Mouse (Mus musculus) macrophage (primary cell): Measurements from ENCODE around the gene Dgat2. TPM values are rescaled to one million over a fixed set of nuclear protein-coding genes. Genes with fewer than 3 reads are reported as not detected.
A peak's percentile ranks its signal among the peaks of the same experiment; 100 is the strongest.

Experiments used
- H3K27ac ChIP-seq: fragments of 350-480 bp; formaldehyde crosslinking; 2 replicates; pipeline ENCODE4 v1.9.0; 2021
- H3K36me3 ChIP-seq: fragments of 350-480 bp; formaldehyde crosslinking; 2 replicates; pipeline ENCODE4 v1.9.0; 2021; ENCODE audit errors: inconsistent target
- H3K4me3 ChIP-seq: fragments of 350-480 bp; formaldehyde crosslinking; 2 replicates; pipeline ENCODE4 v1.9.0; 2021; ENCODE audit errors: inconsistent target
- H3K79me2 ChIP-seq: fragments of 350-480 bp; formaldehyde crosslinking; 2 replicates; pipeline ENCODE4 v1.9.0; 2021; ENCODE audit errors: inconsistent target
- WGBS: methylation state at CpG from one replicate; pipeline ENCODE4 v1.1.7; 2026; ENCODE audit warnings: inconsistent platforms; ENCODE audit not compliant: missing documents; 5-methylcytosine and 5-hydroxymethylcytosine counted together
- polyA plus RNA-seq: library from polyadenylated mRNA; stranded (reverse); fragments of 250-400 nt; gene quantifications from 3 replicates; pipeline ENCODE4 v1.2.4, GENCODE M21; 2018; ENCODE audit warnings: inconsistent platforms

The Dgat2 gene
- polyA plus RNA-seq, 1 experiment from 2014 or later, result 0.22 TPM

DNA sequence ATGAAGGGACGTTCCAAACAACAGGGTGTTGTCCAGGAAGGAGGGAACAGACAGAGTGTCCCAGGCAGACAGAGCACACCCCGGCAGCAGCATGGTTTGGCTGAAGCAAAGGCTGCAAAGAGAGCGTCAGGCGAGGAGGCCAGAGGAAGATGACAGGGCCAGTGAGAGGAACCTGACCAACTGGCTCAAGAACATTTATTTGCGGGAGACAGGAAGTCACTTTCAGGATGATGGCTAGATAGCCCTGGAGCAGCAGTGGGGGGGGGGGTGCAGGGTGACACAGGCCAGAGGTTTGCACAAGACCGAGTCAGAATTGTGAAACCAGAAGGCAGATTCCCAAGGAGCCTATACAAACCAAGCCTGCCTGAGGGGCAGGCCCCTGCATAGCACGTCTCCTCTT lies 36.5 kb downstream of the Dgat2 start:
- H3K36me3 ChIP-seq, result no peaks in the 10 kb centered on the region
- no peaks in the 10 kb centered on the region; the same call in 1 of the 2 replicates for H3K79me2 ChIP-seq
- no peak overlapping the region for H3K4me3 ChIP-seq
- H3K27ac ChIP-seq, result peak overlapping the region; percentile 63
- WGBS, result 4% methylated on average over 7 of the region's 7 CpGs

DNA sequence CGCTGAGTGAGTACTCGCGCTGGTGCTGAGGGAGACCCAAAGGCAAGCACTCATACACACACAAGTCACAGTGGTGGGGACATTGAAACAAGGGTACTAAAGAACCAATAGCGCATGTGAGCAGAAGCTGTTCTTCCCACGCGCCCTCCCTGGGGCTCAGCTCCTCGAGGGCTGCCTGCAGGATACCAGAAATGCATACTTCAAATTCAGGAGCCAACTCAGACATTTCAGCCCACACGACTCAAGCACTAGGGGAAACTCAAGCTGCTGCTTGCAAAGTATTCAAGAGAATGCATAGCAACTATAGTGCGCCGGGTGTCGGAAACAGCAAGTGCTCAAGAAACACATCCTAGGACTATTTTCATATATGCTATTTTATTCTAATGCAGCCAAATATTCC lies 37.9 kb downstream of the Dgat2 start:
- 91% methylated on average over 11 of the region's 11 CpGs for WGBS

DNA sequence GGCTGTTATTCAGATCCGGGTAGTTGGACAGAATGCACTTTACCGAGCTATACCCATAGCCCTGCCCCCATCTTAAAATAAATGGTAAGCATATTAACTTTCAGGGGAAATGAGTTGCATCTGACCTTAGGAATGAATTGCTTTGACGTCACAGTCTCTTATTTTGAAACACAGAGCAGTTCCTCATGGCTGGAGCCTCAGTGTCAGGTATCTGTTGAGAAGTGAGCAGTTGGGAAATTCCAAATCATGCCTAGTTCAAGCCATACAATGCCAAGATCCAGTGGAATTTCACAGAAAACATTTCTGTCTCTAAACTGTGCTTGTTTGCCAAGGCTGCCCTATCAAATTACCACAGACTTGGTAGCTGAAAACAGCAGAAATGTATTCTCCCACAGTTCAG lies 39.3 kb downstream of the Dgat2 start:
- H3K36me3 ChIP-seq, result no peaks in the 10 kb centered on the region
- no peak overlapping the region for H3K4me3 ChIP-seq
- WGBS, result 40% methylated on average over 3 of the region's 3 CpGs
- H3K27ac ChIP-seq, result 0 out of 2 replicates have a peak overlapping the region, but pooled peaks have one; percentile 2
- peaks cover 23% of the 10 kb centered on the region for H3K79me2 ChIP-seq

More for the DNA sequence above, 37.9 kb downstream of the Dgat2 start:
- Histone ChIP-seq H3K4me3 (no peak overlapping the region), H3K36me3 (no peaks in the 10 kb centered on the region), H3K79me2 (peaks cover 9% of the 10 kb centered on the region), H3K27ac (no peak overlapping the region)

DNA sequence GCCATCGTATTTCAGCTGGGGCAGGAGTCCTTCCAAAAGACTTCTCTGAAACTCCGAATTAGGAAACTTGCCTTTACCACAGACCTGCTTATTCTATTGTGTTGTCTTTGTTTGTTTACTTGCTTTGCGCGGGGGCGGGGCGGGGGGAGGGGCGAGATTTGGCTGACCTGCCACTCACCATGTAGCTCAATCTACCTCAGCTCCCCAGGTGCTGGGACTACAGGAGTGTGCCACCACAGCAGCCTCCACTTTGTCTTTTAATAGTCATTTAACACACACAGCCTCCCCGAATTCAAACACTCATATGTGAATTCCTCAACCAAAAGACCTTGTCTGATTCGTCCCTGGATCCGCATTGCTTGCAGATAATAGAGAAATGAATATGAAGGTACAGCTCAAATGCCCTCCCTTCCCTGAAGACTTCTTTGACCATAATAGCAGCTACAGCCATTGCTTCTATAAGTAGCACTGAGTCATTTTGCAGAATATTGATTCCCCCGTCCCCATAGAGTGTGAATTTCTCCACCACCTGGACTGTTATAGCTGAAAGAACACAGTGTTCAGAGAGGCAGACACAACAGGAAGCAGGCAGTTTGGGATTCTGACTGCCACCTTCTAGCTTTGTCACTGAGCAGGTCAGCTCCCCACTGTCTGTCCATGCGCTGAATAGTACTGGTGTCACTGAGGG lies 40.5 kb downstream of the Dgat2 start:
- Histone ChIP-seq H3K79me2 (peaks cover 35% of the 10 kb centered on the region), H3K27ac (peak overlapping the region; percentile 58), H3K4me3 (peak overlapping the region; percentile 39), H3K36me3 (no peaks in the 10 kb centered on the region)
- WGBS, result 43% methylated on average over 12 of the region's 12 CpGs

DNA sequence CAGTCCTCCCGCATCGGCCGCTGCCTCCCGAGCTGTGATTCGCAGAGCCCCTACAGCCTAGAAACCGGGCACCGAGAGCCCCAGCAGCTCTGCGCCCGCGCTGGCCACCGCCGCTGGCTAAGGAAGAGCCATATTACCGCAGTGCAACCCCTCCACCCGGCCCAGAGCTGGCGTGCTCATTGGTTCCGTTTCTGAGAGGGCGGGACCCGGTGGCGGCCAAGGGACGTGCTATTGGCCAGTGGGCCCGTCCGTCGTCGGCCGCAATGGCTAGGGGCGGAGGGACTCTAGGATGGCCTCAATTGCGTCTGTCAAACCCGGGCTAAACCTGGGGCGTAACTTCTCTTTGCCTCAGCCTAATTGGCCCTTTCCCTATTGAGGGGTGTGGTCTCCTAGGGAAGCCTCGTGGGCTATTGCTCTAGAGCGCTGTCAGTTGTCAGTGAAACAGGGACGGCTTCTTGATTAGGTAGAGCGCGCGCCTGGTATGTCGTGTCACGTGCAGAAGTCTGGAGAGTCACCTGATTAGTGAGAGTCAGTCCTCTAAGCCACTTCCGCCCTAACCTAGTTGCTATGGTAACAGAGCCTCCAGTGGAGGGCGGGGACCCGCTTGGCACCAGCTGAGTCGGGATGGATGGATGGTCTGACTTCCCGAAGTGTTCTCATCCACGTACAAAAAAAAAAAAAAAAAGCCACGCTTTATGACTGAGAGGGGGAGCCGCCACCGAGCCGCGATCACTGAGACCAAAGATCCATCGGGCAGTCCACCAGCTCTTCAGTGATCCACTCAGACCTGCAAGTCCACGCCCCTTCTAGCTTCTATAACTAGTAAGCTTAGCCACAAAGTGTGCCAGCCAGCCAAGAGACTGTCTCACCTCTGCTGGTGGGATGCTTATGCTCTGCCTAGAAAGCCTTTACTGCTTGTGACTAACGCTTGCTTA lies 41.3 kb downstream of the Dgat2 start, which contains the start of gene Uvrag:
Gene Uvrag, minus strand, starts transcription at position 158 of the 935 bp plus-strand sequence.
- WGBS, result under 1% methylated on average over 51 of the region's 51 CpGs
- Histone ChIP-seq H3K4me3 (peak within 1 kb of the TSS; percentile 64), H3K79me2 (peaks cover 43% of the 10 kb centered on the region), H3K36me3 (no peaks in the 10 kb centered on the region), H3K27ac (peak within 1 kb of the TSS; percentile 69)

DNA sequence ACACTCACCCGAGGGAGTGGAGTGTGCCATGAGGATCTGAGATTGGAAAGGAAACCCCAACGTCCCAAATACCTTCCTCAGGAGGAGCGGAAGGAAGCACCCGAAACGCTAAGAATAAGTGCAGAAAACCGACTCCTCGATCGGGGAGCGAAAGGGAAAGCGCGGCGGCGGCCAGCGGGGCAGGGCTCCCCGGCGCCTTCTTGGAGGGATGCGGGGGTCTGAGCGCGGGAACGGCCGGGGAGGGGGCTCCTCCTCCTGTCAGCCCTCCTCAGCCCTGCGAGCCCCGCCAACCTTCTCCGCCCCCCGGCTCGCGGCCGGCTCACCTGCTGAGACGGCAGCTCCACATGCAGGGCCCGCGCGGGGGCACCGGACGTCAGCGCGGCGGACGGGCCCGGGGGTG lies 42.0 kb downstream of the Dgat2 start:
- Histone ChIP-seq H3K27ac (peak overlapping the region; percentile 69), H3K4me3 (peak overlapping the region; percentile 64), H3K36me3 (no peaks in the 10 kb centered on the region), H3K79me2 (peaks cover 50% of the 10 kb centered on the region)
- 0% methylated on average over 39 of the region's 39 CpGs for WGBS

DNA sequence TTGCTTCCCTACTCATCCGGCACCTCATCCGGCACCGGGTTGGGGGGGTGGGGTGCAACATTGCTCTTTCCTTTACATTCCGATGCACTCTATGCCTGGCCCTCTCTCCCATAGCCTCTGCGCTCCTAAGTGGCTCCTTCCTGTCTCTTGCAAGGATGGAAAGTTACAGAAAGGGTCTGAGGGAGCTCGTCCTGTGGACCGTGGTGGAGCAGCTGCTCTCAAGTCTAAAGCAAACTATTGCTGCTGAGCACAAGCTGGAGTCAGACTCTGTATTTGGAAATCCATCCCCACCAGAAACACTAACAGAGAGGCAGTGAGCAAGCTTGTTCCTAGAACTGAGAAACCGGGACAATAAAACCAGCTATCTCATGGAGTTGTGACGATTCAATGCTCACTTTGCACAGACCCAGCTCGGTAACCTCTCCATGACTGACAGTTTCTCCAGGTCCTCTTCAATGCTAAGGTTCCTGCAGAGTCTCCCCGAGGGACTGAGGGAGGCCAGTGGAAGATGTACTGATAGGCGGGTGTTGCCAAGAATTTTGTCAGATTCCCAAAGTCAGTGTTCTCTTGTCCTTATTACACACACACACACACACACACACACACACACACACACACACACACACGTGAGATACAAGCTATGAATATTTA lies 42.6 kb downstream of the Dgat2 start:
- Histone ChIP-seq H3K27ac (peak overlapping the region; percentile 69), H3K79me2 (peaks cover 56% of the 10 kb centered on the region), H3K4me3 (peak overlapping the region; percentile 64), H3K36me3 (no peaks in the 10 kb centered on the region)
- under 1% methylated on average over 13 of the region's 13 CpGs for WGBS

DNA sequence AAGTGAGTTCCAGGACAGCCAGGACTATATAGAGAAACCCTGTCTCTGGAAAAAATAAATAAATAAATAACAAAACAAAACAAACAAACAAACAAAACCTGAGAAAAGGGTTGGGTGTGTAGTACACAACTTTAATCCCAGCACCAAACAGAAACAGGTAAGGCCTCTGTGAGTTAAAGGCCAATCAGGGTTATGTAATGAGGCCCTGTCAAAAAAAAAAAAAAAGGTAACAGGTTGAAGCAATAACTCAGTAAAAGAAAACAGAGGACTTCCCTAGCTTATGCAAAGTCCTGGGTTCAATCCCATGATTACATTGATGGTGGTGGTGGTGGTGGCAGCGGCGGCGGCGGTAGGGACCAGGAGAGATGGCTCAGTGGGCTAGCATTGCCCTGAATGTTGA lies 45.0 kb downstream of the Dgat2 start:
- Histone ChIP-seq H3K27ac (no peak overlapping the region), H3K36me3 (no peaks in the 10 kb centered on the region), H3K79me2 (peaks cover 74% of the 10 kb centered on the region), H3K4me3 (no peak overlapping the region)
- 92% methylated on average over 4 of the region's 4 CpGs for WGBS

DNA sequence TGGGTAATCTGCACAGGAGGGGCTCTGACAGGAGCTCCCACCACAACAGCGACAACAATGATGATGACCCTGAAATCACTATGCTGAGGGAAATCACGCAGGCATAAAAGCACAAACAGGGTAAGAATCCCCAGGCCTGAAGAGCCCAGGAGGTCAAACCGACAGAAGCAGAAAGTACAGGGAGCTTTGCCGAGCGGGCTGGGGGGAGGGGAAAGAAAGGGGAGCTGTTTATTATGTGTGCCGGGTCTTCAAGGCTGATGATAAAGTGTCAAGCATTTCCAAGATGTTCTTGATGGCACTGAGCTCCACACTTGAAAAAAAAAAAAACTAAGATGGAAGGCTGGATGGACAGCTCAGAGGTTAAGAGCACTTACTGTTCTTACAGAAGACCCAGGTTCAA lies 45.7 kb downstream of the Dgat2 start:
- H3K79me2 ChIP-seq, result peaks cover 82% of the 10 kb centered on the region
- no peaks in the 10 kb centered on the region for H3K36me3 ChIP-seq
- no peak overlapping the region for H3K4me3 ChIP-seq
- 94% methylated on average over 6 of the region's 6 CpGs for WGBS
- no peak overlapping the region for H3K27ac ChIP-seq

DNA sequence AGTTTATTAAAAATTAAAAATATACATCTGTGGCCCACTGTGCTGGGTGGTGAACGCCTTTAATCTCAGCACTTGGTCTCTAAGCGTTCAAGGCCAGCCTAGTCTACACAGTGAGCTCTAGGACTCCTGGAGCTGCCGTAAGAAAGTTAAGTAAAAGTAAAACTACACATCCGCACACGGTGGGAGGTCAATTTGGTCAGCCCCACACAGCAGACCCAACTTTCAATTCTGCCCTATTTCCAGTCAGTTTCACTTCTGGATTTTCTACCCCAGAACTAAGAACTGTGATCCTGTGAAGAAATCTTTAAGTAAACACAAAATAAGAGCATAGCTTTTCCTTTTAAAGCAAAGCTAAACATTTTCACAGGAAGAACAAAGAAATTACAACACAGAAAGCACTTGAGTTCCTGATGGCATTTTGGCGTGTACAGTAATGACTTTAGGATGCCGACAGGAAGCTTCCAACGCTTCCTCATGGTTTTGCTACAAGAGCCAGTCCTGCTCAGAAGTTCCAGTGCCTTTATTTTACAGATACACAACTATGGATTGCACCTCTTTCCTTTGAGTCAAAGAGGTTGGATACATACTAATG lies 48.6 kb downstream of the Dgat2 start:
- Histone ChIP-seq H3K36me3 (no peaks in the 10 kb centered on the region), H3K79me2 (peaks cover 94% of the 10 kb centered on the region), H3K4me3 (peak overlapping the region; percentile 31), H3K27ac (peak overlapping the region; percentile 83)
- WGBS, result 3% methylated on average over 8 of the region's 8 CpGs

DNA sequence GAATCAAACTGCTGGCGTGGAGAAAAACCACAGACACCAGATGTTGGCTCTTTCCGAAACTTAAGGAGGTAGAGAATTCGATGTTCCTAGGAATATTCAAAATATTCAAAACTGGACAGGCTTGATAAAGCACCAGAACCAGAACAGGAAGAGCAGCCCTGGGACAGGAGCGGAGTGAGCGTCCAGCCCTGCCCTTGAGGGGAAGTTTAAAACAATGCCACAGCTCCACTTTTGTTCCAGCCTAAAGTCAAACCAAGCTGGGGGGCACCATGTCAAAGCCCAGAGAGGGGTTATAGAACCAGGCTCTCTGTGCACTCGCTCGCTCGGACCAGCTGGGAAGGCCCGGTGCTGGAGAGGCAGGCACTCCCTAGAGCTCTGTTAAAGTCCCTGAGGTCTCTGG lies 49.9 kb downstream of the Dgat2 start:
- Histone ChIP-seq H3K79me2 (peaks cover 94% of the 10 kb centered on the region), H3K36me3 (no peaks in the 10 kb centered on the region), H3K27ac (peak overlapping the region; percentile 83), H3K4me3 (no peak overlapping the region)
- WGBS, result 55% methylated on average over 9 of the region's 9 CpGs

DNA sequence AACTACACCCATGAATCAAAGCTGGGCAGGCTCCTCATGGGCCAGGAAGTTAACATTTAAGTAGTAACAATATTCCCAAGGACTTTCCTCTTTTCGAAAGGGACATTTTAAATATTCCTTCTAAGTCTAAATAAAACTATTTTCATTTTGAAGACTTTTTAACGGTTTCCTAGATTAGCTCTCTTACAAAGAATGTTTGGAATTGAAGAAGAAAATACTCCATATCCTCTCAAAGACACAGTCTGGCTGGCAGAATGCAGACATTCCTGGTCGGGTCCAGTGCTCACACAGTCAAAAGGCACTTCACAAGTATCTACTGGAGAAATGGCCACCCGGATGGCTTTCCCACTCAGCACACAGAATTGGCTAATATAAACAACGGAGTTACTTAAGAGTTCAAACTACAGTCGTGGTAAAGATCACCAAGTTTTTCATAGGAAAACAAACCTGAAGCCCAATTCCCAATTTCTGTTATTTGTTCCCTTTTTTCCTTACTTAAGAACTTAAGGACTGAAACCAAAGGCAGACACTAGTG lies 50.6 kb downstream of the Dgat2 start:
- 71% methylated on average over 6 of the region's 6 CpGs for WGBS
- H3K4me3 ChIP-seq, result no peak overlapping the region
- no peaks in the 10 kb centered on the region for H3K36me3 ChIP-seq
- peak overlapping the region; percentile 83 for H3K27ac ChIP-seq
- H3K79me2 ChIP-seq, result peaks cover 94% of the 10 kb centered on the region

DNA sequence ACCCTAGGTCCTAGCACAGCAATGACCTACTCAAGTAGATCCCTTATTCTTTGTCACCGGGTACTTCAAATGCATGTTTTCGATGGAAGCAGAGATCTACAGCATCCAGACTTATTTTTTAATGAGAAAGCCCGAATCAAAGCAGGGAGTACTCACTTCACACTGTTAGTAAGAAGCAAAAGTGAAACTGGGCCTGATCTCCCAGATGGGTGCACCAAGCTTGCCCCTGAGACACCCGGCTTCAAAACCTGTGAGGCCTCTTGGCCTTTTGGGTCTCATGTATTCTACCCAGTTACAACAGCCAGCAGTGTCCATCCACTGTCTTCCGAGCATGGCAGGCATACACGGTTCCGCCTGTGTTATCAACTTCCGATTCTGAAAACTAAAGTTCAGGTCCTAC lies 53.6 kb downstream of the Dgat2 start:
- Histone ChIP-seq H3K79me2 (peaks cover 99% of the 10 kb centered on the region), H3K27ac (no peak overlapping the region), H3K4me3 (no peak overlapping the region), H3K36me3 (peaks cover 8% of the 10 kb centered on the region; the same call in 1 of the 2 replicates)
- 56% methylated on average over 8 of the region's 8 CpGs for WGBS
